Mouse (Mus musculus) megakaryocyte, embryonic 14.5 days (primary cell): ENCODE data around the gene Mn1. TPM values are rescaled to one million over a fixed set of nuclear protein-coding genes. Genes with fewer than 3 reads are reported as not detected.

Source experiments
- H3K27me3 ChIP-seq: replicated peaks from 2 replicates; pipeline ENCODE3; 2012; ENCODE audit warnings: inconsistent platforms
- H3K36me3 ChIP-seq: replicated peaks from 2 replicates; pipeline ENCODE3; 2012; ENCODE audit warnings: low read length, inconsistent platforms, mixed read lengths
- H3K4me1 ChIP-seq: 2 replicates; pipeline ENCODE4 v1.6.1; 2012; ENCODE audit warnings: inconsistent platforms
- H3K4me3 ChIP-seq: replicated peaks from 2 replicates; pipeline ENCODE3; 2012; ENCODE audit warnings: moderate library complexity, mild to moderate bottlenecking, inconsistent platforms
- H3K9me3 ChIP-seq: 2 replicates; pipeline ENCODE4 v1.6.1; 2012; ENCODE audit warnings: inconsistent platforms
- FLI1 ChIP-seq: IDR thresholded peaks from 2 replicates; pipeline ENCODE4 v1.6.1; 2012; ENCODE audit warnings: low read length, inconsistent platforms, mixed read lengths
- GATA1 ChIP-seq: IDR thresholded peaks from 3 replicates; pipeline ENCODE4 v1.6.1; 2012; ENCODE audit warnings: mixed read lengths, low read length, inconsistent platforms, borderline replicate concordance
- polyA plus RNA-seq: library from polyadenylated mRNA; stranded (reverse); fragments of >175 nt; gene quantifications from 2 replicates; pipeline ENCODE4 v1.2.3, GENCODE M21; 2012; ENCODE audit warnings: low replicate concordance; ENCODE audit not compliant: insufficient read depth

Gene Mn1
- polyA plus RNA-seq, 1 experiment: 0.04 TPM

- no peaks in the 10 kb centered on the region for H3K9me3 ChIP-seq
- H3K4me1 ChIP-seq: peaks cover 4% of the 10 kb centered on the region; the same call in 1 of the 2 replicates
- H3K27me3 ChIP-seq: peaks cover 83% of the 10 kb centered on the region
- TF ChIP-seq GATA1: no peak
- no peaks in the 10 kb centered on the region for H3K36me3 ChIP-seq
- H3K4me3 ChIP-seq: no peak overlapping the region
Observed at GRCm38 (mm10) chr5:111500036-111500435, 82.9 kb downstream of the Mn1 start.

DNA sequence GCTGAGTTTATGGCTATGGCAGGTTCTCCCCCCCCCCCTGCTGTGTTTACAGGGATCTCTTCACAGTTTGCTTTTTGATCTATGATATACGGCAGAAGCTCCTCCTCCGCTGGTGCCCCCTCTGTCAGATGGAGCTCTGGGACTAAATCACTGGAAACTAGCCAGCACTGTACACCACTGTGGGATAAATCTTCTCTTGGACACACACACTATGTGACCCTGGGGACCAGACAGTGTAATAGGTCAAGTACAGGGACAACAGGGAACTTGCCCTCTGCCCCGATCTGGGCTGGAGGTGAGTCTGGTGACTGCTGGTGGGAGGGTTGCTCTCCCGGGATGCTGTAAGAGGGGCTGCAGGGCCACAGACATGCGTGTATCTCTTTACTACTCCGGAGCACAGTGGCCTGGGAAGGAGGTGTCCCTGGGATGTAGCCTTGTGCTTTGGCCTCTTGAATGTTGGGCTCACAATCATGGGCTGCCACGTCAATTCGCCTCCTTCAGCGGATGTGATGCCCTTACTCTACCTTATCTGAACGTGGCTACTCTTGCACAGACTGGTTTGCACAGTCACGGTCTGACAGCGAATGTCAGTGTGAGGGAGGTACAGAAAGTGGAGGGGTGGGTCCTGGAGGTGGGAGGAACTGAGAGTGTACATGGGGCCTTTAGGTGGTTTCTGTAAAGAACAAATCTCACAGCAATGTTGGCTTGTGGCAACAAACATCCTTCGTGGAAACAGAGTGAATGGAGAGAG is 84.7 kb downstream of the Mn1 start:
- Histone ChIP-seq H3K9me3 (no peaks in the 10 kb centered on the region), H3K4me1 (peaks cover 22% of the 10 kb centered on the region), H3K4me3 (no peak overlapping the region), H3K27me3 (peaks cover 83% of the 10 kb centered on the region), H3K36me3 (no peaks in the 10 kb centered on the region)
- TF ChIP-seq GATA1 (no peak), FLI1 (no peak)

DNA sequence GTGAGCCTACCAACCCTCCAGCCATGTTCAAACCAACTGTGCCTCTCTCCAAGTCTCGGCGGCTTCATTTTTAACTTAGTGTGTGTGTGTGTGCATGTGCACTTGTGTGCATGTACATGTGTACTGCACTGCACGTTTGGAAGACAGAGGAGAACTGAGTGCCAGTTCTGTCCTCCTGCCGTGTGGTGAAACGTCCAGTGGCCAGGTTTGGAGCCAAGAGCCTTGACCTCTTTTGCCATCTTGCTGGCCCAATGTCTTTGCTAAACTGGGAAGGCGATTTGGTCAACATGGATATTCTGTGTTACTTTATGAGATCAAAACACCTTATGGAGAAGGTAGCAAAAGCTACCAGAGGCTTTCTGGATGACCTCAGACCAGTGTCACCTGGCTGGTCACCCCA is 88.1 kb downstream of the Mn1 start:
- Histone ChIP-seq H3K36me3 (no peaks in the 10 kb centered on the region), H3K9me3 (no peaks in the 10 kb centered on the region), H3K4me3 (no peak overlapping the region), H3K27me3 (peaks cover 55% of the 10 kb centered on the region), H3K4me1 (peaks cover 55% of the 10 kb centered on the region)
- no peak for TF ChIP-seq GATA1
- no peak for TF ChIP-seq FLI1

DNA sequence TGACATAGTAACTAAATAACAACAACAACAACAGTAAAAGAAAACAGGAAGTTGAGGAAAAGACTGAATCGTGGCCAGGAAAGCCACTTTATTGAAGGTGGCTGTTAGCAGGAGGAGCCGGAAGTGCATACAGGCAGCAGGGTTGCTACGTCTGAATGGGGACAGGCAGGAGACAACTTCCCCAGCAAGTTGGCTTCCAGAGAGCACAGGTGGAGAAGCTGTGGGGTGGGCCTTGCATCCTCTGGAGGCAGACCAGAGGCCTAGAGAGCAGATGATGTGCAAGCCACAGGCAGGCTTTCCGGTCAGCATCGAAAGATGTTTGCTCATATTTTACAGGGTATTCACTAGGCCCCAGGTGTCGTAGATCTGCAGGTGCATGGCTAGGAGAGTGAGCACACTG is 88.7 kb downstream of the Mn1 start:
- Histone ChIP-seq H3K36me3 (no peaks in the 10 kb centered on the region), H3K4me1 (peaks cover 61% of the 10 kb centered on the region), H3K4me3 (no peak overlapping the region), H3K9me3 (no peaks in the 10 kb centered on the region), H3K27me3 (peaks cover 51% of the 10 kb centered on the region)
- TF ChIP-seq FLI1: no peak
- no peak for TF ChIP-seq GATA1

GRCm38 (mm10) chr5:111506410-111506809 is 89.2 kb downstream of the Mn1 start:
- H3K4me1 ChIP-seq: peaks cover 67% of the 10 kb centered on the region
- H3K9me3 ChIP-seq: no peaks in the 10 kb centered on the region
- H3K27me3 ChIP-seq: peaks cover 47% of the 10 kb centered on the region
- no peak overlapping the region for H3K4me3 ChIP-seq
- TF ChIP-seq GATA1: no peak
- TF ChIP-seq FLI1: no peak
- H3K36me3 ChIP-seq: no peaks in the 10 kb centered on the region

Other genes with a start within 250 kb of the Mn1 start
- 21.4 and 30.1 TPM in 2 replicates for gene Pitpnb, start 86.6 kb upstream of the Mn1 start, polyA plus RNA-seq